Mouse (Mus musculus) heart, adult 2 months (tissue): ENCODE results near the gene Acacb.
A peak's percentile ranks its signal among the peaks of the same experiment; 100 is the strongest.

Source experiments
- CTCF ChIP-seq: fragments of 200-600 bp; IDR thresholded peaks from 2 replicates; pipeline ENCODE4 v1.8.1; 2022; ENCODE audit warnings: antibody characterized with exemption, mild to moderate bottlenecking, moderate library complexity
- EP300 ChIP-seq: fragments of 200-500 bp; IDR thresholded peaks from 2 replicates; pipeline ENCODE4 v1.6.1; 2011; ENCODE audit warnings: low read depth, low read length, control low read depth; ENCODE audit not compliant: insufficient read depth
- POLR2A ChIP-seq: fragments of 200-500 bp; IDR thresholded peaks from 2 replicates; pipeline ENCODE4 v1.6.1; 2011; ENCODE audit warnings: mild to moderate bottlenecking, low read depth, low read length, control low read depth; ENCODE audit not compliant: insufficient read depth

DNA sequence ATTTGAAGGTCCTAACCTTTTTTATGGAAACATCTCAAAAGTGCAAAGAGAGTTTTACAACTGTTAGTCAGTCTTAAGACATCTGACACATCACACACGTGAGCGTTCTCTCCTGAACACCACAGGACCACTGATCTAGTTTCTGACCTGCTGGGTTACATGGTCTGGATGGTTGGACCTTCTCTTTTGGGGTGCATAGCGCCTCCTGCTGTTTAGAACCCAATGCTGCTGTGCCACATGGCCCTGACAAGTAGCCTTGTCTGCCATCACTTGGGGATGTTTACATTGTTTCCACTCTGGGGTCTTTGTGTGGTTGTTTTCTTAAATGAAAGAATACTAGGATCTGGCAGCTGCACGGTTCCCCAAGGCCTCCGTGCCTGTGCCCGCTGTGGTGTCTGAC is 33.0 kb upstream of the Acacb start:
- TF ChIP-seq EP300 (no peak), POLR2A (no peak), CTCF (peak; percentile 32)
